Mouse (Mus musculus) CD4-positive, CD25-positive, alpha-beta regulatory T cell (primary cell): Measurements from ENCODE around the gene Klhdc3. TPM values are rescaled to one million over a fixed set of nuclear protein-coding genes. Genes with fewer than 3 reads are reported as not detected.

ENCODE experiments used
- polyA plus RNA-seq: library from polyadenylated mRNA; unstranded; fragments of 100-300 nt; shearing (Covaris generic); gene quantifications from one replicate; pipeline ENCODE4 v1.2.1, GENCODE M21; 2017

Klhdc3 gene
- polyA plus RNA-seq, result 60.8 TPM

GRCm38 (mm10) chr17:46680760-46681373 is at the start of gene Klhdc3:
Klhdc3 (minus strand) TSS chr17:46680914.

GRCm38 (mm10) chr17:46728904-46729318 is 48.2 kb upstream of the Klhdc3 start, which contains the start of gene Gnmt:
Gnmt (minus strand) TSS chr17:46729168.

GRCm38 (mm10) chr17:46710959-46711597 is 30.4 kb upstream of the Klhdc3 start, which contains the start of gene Pex6:
Pex6 (plus strand) TSS chr17:46711463.

GRCm38 (mm10) chr17:46704887-46705835 is 24.4 kb upstream of the Klhdc3 start, which contains the start of gene Ppp2r5d:
Ppp2r5d (minus strand) TSS chr17:46705111.

GRCm38 (mm10) chr17:46678416-46678815 is 2.3 kb downstream of the Klhdc3 start, which contains the start of gene Mea1:
Mea1 (plus strand) TSS chr17:46678793.

GRCm38 (mm10) chr17:46673850-46674529 is 6.7 kb downstream of the Klhdc3 start, which contains the start of gene Rrp36:
Rrp36 (minus strand) TSS chr17:46674352.

GRCm38 (mm10) chr17:46650232-46651031 is 30.3 kb downstream of the Klhdc3 start, which contains the start of gene Cul7:
Cul7 (plus strand) TSS chr17:46650337.

GRCm38 (mm10) chr17:46645561-46646321 is 35.0 kb downstream of the Klhdc3 start, which contains the start of the genes Klc4 and Mrpl2:
Klc4 (minus strand) TSS chr17:46646022.
Mrpl2 (plus strand) TSS chr17:46646229.

GRCm38 (mm10) chr17:46628791-46629684 is 51.7 kb downstream of the Klhdc3 start, which contains the start of gene Ptk7:
Ptk7 (minus strand) TSS chr17:46629504.

Other genes starting within 250 kb of the Klhdc3 start
- gene Slc22a7, start 242.5 kb downstream of the Klhdc3 start, polyA plus RNA-seq, result not detected
- gene Ttbk1, start 193.2 kb downstream of the Klhdc3 start, polyA plus RNA-seq, result 0.14 TPM
- gene Dnph1, start 184.2 kb downstream of the Klhdc3 start, polyA plus RNA-seq, result 5.4 TPM
- gene Cul9, start 134.5 kb downstream of the Klhdc3 start, polyA plus RNA-seq, result 6.2 TPM
- gene Srf, start 124.7 kb downstream of the Klhdc3 start, polyA plus RNA-seq, result 41.4 TPM
- 0.23 TPM for gene Ptk7, start 51.4 kb downstream of the Klhdc3 start, polyA plus RNA-seq
- 24.7 TPM for gene Klc4, start 34.9 kb downstream of the Klhdc3 start, polyA plus RNA-seq
- gene Mrpl2, start 34.7 kb downstream of the Klhdc3 start, polyA plus RNA-seq, result 42.7 TPM
- gene Cul7, start 30.6 kb downstream of the Klhdc3 start, polyA plus RNA-seq, result 10.0 TPM
- gene Rrp36, start 6.6 kb downstream of the Klhdc3 start, polyA plus RNA-seq, result 65.9 TPM
- gene Mea1, start 2.1 kb downstream of the Klhdc3 start, polyA plus RNA-seq, result 149 TPM
- 98.9 TPM for gene Ppp2r5d, start 24.2 kb upstream of the Klhdc3 start, polyA plus RNA-seq
- gene Pex6, start 30.5 kb upstream of the Klhdc3 start, polyA plus RNA-seq, result 53.2 TPM
- 0.66 TPM for gene Gnmt, start 48.3 kb upstream of the Klhdc3 start, polyA plus RNA-seq
- 49.8 TPM for gene Cnpy3, start 71.3 kb upstream of the Klhdc3 start, polyA plus RNA-seq
- not detected for gene Ptcra, start 82.8 kb upstream of the Klhdc3 start, polyA plus RNA-seq
- 31.3 TPM for gene 2310039H08Rik, start 91.7 kb upstream of the Klhdc3 start, polyA plus RNA-seq
- gene Rpl7l1, start 101.8 kb upstream of the Klhdc3 start, polyA plus RNA-seq, result 139 TPM
- 39.7 TPM for gene Bicral, start 177.6 kb upstream of the Klhdc3 start, polyA plus RNA-seq
- 60.7 TPM for gene Tbcc, start 209.8 kb upstream of the Klhdc3 start, polyA plus RNA-seq
- not detected for gene Prph2, start 229.5 kb upstream of the Klhdc3 start, polyA plus RNA-seq